Mouse (Mus musculus): ENCODE data around the gene Scimp.

- peak; percentile 78; the same call in 1 of the 2 replicates for TF ChIP-seq CTCF (IDR thresholded peaks at IDR 0.05; ENCODE audit: low read depth, low read length)
- no peak for TF ChIP-seq GATA1 (IDR thresholded peaks at IDR 0.05; ENCODE audit: borderline replicate concordance, low read length)
Observed at GRCm38 (mm10) chr11:70776830-70777571, 35.4 kb downstream of the Scimp start.
